Mouse (Mus musculus) lung, embryonic 16.5 days (tissue): ENCODE data around the gene Ampd2. TPM values are rescaled to one million over a fixed set of nuclear protein-coding genes. Genes with fewer than 3 reads are reported as not detected.

ENCODE experiments used
- ATAC-seq: fragments of 200-750 bp; cut with Nextera tagmentation; 2 replicates; pipeline ENCODE4 v1.8.0; 2017; ENCODE audit warnings: low read depth, mild to moderate bottlenecking, moderate library complexity
- H3K27ac ChIP-seq: fragments of 300-500 bp; sonication (generic); 2 replicates; pipeline ENCODE4 v1.5.1; 2014; ENCODE audit warnings: mild to moderate bottlenecking, control low read depth, low read length
- H3K27me3 ChIP-seq: fragments of 300-500 bp; sonication (generic); 2 replicates; pipeline ENCODE4 v1.6.1; 2014; ENCODE audit warnings: low read depth, low read length, mixed read lengths; ENCODE audit not compliant: control insufficient read depth, insufficient read depth
- H3K36me3 ChIP-seq: fragments of 300-500 bp; sonication (generic); 2 replicates; pipeline ENCODE4 v1.6.1; 2014; ENCODE audit warnings: low read length; ENCODE audit not compliant: control insufficient read depth, insufficient read depth
- H3K4me1 ChIP-seq: fragments of 300-500 bp; sonication (generic); replicated peaks from 2 replicates; pipeline ENCODE4 v1.6.1; 2014; ENCODE audit warnings: low read length, mixed read lengths; ENCODE audit not compliant: control insufficient read depth, insufficient read depth
- H3K4me2 ChIP-seq: fragments of 300-500 bp; sonication (generic); 2 replicates; pipeline ENCODE4 v1.6.1; 2014; ENCODE audit warnings: low read depth, low read length, control low read depth
- H3K4me3 ChIP-seq: fragments of 300-500 bp; sonication (generic); 2 replicates; pipeline ENCODE4 v1.5.1; 2014; ENCODE audit warnings: mild to moderate bottlenecking, low read length, control low read depth
- H3K9ac ChIP-seq: fragments of 300-500 bp; sonication (generic); 2 replicates; pipeline ENCODE4 v1.6.1; 2014; ENCODE audit warnings: low read length, control low read depth
- H3K9me3 ChIP-seq: fragments of 300-500 bp; sonication (generic); 2 replicates; pipeline ENCODE4 v1.6.1; 2016; ENCODE audit warnings: low read length; ENCODE audit not compliant: control insufficient read depth
- WGBS: fragments of 180-500 bp; shearing (Covaris S2); extraction: QIAGEN DNeasy Blood & Tissue Kit; methylation state at CpG from one replicate; pipeline ENCODE4 v1.1.7; 2014; 5-methylcytosine and 5-hydroxymethylcytosine counted together
- polyA plus RNA-seq: library from polyadenylated mRNA; unstranded; fragments of >200 nt; fragmentation: Nextera tagmentation; extraction: Ambion mirVana; gene quantifications from 2 replicates; pipeline ENCODE4 v1.2.1, GENCODE M21; 2015

The Ampd2 gene
- polyA plus RNA-seq, 1 experiment from 2014 or later, result 34.5 TPM

DNA sequence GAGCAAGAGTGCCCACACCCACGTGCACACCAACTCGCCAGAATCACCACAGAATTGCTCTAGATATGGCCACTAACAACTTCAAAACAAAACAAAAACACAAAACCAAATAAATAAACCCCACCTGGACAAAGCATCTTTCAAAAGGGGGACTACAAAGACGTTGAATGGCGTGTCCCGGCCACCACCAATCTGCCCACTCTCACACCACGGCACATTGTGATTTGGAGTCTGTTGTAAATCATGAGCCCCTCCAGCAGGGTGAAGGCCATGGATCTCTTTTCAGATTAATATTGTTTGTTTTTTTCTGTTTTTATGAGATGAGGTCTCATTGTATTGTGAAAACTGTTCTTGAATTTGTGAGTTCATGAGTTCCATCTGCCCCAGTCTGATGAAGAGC, 15.6 kb upstream of the Ampd2 start:
- H3K36me3 ChIP-seq, result peaks cover 5% of the 10 kb centered on the region; the same call in 1 of the 2 replicates
- H3K4me2 ChIP-seq, result no peak overlapping the region
- H3K27ac ChIP-seq, result no peak overlapping the region
- ATAC-seq, result no peak
- H3K9ac ChIP-seq, result no peak overlapping the region
- H3K9me3 ChIP-seq, result no peaks in the 10 kb centered on the region
- WGBS, result 82% methylated on average over 6 of the region's 6 CpGs
- H3K4me3 ChIP-seq, result no peak overlapping the region
- H3K4me1 ChIP-seq, result no peaks in the 10 kb centered on the region
- H3K27me3 ChIP-seq, result no peaks in the 10 kb centered on the region

DNA sequence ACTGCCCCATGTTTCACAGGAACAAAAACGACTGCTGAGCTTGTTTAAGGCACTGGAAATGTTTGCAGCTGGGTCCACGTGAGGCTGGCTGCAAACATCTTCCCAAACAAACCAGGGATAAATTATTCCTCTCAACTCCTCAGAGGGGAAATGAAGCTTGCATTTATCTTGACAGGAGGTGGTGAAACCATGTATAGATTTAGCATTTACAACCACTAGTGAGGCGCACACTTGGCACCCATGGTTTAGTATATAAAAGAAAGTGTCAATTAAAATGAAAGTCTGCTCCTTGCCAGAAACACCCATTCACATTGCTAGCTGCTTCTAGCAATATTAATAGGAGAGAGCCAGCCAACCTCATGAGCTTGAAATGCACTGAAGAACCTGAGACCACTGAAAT, 15.1 kb upstream of the Ampd2 start:
- H3K27me3 ChIP-seq, result no peaks in the 10 kb centered on the region
- WGBS, result 36% methylated on average over 3 of the region's 3 CpGs
- ATAC-seq, result no peak
- no peak overlapping the region for H3K4me3 ChIP-seq
- H3K4me2 ChIP-seq, result no peak overlapping the region
- no peak overlapping the region for H3K9ac ChIP-seq
- peaks cover 5% of the 10 kb centered on the region; the same call in 1 of the 2 replicates for H3K36me3 ChIP-seq
- no peaks in the 10 kb centered on the region for H3K9me3 ChIP-seq
- H3K4me1 ChIP-seq, result no peaks in the 10 kb centered on the region
- no peak overlapping the region for H3K27ac ChIP-seq

DNA sequence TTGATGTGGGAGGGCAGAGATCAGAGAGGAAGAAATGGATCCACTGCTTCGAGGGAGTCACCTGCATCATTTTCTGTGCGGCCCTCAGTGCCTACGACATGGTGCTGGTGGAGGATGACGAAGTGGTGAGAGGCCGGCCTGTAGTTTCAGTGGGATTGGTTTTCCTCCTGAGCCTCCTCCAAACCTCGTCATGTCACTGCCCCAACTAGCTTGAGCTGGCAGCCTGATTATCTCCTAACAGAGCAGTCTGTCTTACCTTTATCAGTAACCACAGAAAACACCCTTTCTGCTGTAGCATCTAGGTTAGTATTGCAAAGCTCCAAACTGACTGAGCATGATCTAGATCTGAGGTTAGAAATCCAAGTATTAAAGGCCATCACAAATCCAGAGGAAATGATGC, 11.9 kb upstream of the Ampd2 start:
- Histone ChIP-seq H3K4me1 (no peaks in the 10 kb centered on the region), H3K9ac (no peak overlapping the region), H3K9me3 (no peaks in the 10 kb centered on the region), H3K36me3 (no peaks in the 10 kb centered on the region), H3K4me2 (no peak overlapping the region), H3K27me3 (no peaks in the 10 kb centered on the region), H3K4me3 (no peak overlapping the region), H3K27ac (no peak overlapping the region)
- 66% methylated on average over 6 of the region's 6 CpGs for WGBS
- ATAC-seq, result no peak

DNA sequence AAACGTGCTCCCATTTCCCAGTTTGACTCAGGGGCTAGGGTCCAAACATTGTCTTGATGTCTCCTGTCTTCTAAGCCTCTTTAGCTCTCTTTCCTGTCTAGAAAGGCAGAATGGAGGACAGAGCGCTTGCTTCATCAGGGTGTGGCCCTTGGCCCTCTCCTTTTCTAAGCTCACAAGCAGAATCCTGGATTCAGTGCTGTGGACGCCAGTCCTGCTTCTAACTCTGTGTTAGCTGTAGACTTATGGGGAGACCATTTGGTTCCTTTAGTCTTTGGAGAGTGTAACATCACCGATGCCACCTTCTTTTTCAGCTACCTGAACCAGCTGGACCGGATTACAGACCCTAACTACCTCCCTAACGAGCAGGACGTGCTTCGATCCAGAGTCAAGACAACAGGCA, 11.2 kb upstream of the Ampd2 start:
- H3K9me3 ChIP-seq, result no peaks in the 10 kb centered on the region
- no peaks in the 10 kb centered on the region for H3K4me1 ChIP-seq
- no peak overlapping the region for H3K27ac ChIP-seq
- no peak overlapping the region for H3K4me3 ChIP-seq
- no peaks in the 10 kb centered on the region for H3K36me3 ChIP-seq
- H3K4me2 ChIP-seq, result no peak overlapping the region
- H3K9ac ChIP-seq, result no peak overlapping the region
- ATAC-seq, result no peak
- WGBS, result 81% methylated on average over 8 of the region's 8 CpGs
- no peaks in the 10 kb centered on the region for H3K27me3 ChIP-seq

DNA sequence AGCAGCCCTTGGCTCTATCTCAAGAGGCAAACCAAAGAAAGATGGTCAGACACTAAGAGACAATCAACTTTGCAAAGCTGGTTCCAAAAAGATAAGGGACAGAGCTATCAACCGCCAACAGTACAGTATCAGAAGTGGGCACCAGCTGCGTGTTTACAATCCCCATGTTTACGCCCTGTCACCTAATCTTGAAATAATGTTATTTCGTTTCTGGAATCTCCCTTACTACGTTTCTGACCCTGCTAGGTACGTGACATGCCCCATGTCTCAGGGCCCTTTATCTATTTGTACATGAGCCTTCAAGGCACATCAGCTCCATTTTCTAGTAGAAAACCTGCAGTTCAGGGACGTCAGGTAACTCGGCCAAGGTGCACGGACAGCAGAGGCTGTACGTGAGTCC, 10.3 kb upstream of the Ampd2 start:
- no peaks in the 10 kb centered on the region for H3K9me3 ChIP-seq
- H3K36me3 ChIP-seq, result no peaks in the 10 kb centered on the region
- H3K27me3 ChIP-seq, result no peaks in the 10 kb centered on the region
- no peaks in the 10 kb centered on the region for H3K4me1 ChIP-seq
- WGBS, result 67% methylated on average over 10 of the region's 10 CpGs
- no peak overlapping the region for H3K27ac ChIP-seq
- no peak overlapping the region for H3K4me2 ChIP-seq
- no peak overlapping the region for H3K4me3 ChIP-seq
- H3K9ac ChIP-seq, result no peak overlapping the region
- ATAC-seq, result no peak

DNA sequence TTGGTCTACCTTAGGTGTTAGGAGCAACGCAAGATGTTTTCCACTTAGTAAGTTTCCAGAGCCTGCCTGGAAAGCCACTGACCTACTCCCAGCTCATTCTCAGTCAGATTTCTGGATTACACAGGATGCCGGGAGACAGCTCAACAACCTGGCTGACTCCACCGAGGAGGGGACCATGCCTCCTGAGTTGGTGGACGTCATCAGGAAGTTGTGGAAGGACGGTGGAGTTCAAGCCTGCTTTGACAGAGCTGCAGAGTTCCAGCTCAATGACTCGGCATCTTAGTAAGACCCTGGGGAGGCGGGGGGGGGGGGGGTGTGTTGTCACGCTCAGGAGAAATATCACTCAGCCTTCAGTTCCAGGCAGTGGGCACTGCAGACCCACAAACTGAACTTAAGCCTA, 9.8 kb upstream of the Ampd2 start:
- Histone ChIP-seq H3K9me3 (no peaks in the 10 kb centered on the region), H3K36me3 (no peaks in the 10 kb centered on the region), H3K4me2 (no peak overlapping the region), H3K4me3 (no peak overlapping the region), H3K27me3 (no peaks in the 10 kb centered on the region), H3K9ac (no peak overlapping the region), H3K27ac (no peak overlapping the region), H3K4me1 (no peaks in the 10 kb centered on the region)
- WGBS, result 58% methylated on average over 7 of the region's 8 CpGs
- no peak for ATAC-seq

DNA sequence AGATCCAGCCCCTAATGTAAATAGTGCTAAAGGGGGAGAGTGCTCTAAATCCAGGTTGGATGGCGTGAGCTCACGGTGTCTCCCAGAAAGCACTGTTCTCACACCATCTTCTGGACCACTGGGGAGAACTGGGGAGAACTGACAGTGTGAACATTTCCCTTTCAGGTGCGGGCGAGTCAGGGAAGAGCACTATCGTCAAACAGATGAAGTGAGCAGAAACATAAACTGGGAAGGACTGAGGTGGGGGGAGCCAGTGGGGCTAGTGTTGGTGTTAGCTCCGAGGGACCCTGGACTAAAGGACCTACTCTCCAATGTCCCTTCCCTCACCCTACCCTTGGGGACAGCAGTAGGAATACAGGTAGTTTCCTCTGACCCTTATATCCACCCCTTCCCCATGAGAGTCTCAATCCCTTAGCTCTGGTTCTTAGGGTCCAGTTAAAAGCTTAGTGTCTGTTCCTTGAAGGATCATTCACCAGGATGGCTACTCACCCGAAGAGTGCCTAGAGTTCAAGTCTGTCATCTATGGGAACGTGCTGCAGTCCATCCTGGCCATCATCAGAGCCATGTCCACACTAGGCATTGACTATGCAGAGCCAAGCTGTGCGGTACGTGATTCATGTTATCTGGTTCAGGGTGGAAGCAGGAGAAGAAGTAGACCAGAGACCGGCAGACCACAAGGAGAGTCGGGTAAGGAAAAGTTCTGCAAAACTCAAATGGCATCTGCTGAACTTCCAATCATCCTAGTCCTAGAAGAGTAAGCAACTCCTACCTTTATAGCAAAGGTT, 8.7 kb upstream of the Ampd2 start:
- 91% methylated on average over 12 of the region's 12 CpGs for WGBS
- no peak for ATAC-seq
- Histone ChIP-seq H3K36me3 (no peaks in the 10 kb centered on the region), H3K9me3 (no peaks in the 10 kb centered on the region), H3K27ac (no peak overlapping the region), H3K27me3 (no peaks in the 10 kb centered on the region), H3K4me3 (no peak overlapping the region), H3K9ac (no peak overlapping the region), H3K4me1 (no peaks in the 10 kb centered on the region), H3K4me2 (no peak overlapping the region)

DNA sequence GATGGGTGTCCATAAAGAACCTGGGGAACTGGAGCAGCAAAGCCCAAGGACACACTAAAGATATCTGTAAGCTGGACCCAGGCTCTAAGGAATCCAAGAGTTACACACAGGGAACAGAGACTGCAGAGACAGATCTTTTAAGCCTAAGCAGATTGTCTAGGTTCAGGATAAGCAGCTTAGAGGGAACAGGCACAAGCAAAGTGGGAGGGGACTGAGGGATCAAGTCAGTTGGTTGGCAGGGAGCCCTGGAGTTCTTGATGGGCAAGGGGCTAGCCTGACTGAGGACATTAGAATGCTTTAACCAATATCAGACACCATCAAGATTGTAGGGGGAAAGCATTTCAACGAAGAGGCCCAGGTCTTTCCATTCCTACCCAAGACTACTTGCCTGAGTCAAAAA, 7.7 kb upstream of the Ampd2 start:
- 61% methylated on average over 1 of the region's 1 CpGs for WGBS
- H3K27ac ChIP-seq, result no peak overlapping the region
- no peaks in the 10 kb centered on the region for H3K4me1 ChIP-seq

DNA sequence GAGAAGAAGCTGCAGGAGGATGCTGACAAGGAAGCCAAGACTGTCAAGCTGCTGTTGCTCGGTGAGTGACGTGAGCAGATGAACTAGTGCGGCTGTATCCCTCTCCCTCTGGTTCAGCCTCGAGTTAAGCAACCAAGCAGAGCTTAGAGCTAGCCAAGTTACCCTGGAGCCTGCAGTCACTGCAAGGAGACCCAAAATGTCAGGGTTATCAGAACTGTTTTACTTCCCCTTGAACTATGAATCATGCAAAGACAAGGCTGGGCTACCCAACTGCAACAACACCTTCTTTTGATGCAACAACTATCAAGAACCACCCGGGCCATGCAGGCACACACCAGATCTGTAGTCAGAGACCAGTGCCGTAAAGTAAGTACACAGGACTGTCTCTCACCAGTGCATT, 6.9 kb upstream of the Ampd2 start:
- 55% methylated on average over 6 of the region's 6 CpGs for WGBS
- H3K36me3 ChIP-seq, result no peaks in the 10 kb centered on the region
- no peaks in the 10 kb centered on the region for H3K27me3 ChIP-seq

More for the DNA sequence above, 7.7 kb upstream of the Ampd2 start:
- no peak overlapping the region for H3K4me3 ChIP-seq
- H3K27me3 ChIP-seq, result no peaks in the 10 kb centered on the region
- no peak for ATAC-seq
- no peak overlapping the region for H3K4me2 ChIP-seq
- no peaks in the 10 kb centered on the region for H3K9me3 ChIP-seq
- no peak overlapping the region for H3K9ac ChIP-seq
- H3K36me3 ChIP-seq, result no peaks in the 10 kb centered on the region

More for the DNA sequence above, 6.9 kb upstream of the Ampd2 start:
- Histone ChIP-seq H3K4me3 (no peak overlapping the region), H3K4me1 (0 out of 2 replicates have a peak, but pooled peaks cover 3% of the 10 kb centered on the region), H3K9me3 (no peaks in the 10 kb centered on the region), H3K4me2 (no peak overlapping the region), H3K9ac (no peak overlapping the region), H3K27ac (no peak overlapping the region)
- no peak for ATAC-seq
